ENCODE assay signal across 9 mouse cellular contexts in the genomic region with DNA sequence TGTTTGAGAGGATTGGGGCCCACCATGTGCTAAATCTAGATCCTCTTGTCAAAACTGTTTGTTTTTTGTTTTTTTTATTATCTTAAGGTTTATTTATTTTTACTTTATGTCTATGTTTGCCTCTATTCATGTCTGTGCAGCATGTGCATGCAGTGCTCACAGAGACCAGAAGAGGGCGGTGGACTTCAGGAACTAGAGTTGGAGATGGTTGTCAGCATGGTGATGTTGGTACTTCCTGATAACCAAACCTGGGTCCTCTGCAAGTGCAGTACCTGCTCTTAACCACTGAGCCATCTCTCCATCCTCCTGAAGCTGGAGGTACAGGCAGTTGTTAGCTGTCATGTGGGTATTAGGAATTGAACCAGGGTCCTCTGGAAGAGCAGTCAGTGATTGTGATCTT. TPM values are rescaled to one million over a fixed set of nuclear protein-coding genes. Genes with fewer than 3 reads are reported as not detected.
DNase-seq lines count a peak whose midpoint lies in the region; ATAC-seq and TF ChIP-seq lines count a peak whose summit lies in the region.
"Had no signal": no experiment of that assay in that cellular context is flagged by ENCODE, and none has a peak within 500 bp of the region (broad histone marks: within the 10 kb centered on the region; RNA-seq: fewer than 3 reads in every experiment).

No protein-coding gene starts in this region.

- H3K4me1 ChIP-seq in kidney, adult 2 months (ENCODE audit: control insufficient read depth, insufficient read depth, low read length), result no peaks in the 10 kb centered on the region
- peaks cover 20% of the 10 kb centered on the region for H3K4me1 ChIP-seq in hindbrain, embryonic 13.5 days (replicated peaks)
- no peaks in the 10 kb centered on the region for H3K4me1 ChIP-seq in heart, embryonic 11.5 days (ENCODE audit: control insufficient read depth, insufficient read depth, low read length)
- H3K4me1 ChIP-seq in midbrain, embryonic 11.5 days (ENCODE audit: control insufficient read depth, insufficient read depth, low read length), result no peaks in the 10 kb centered on the region

- WGBS in kidney, adult 2 months, result 93% methylated on average over 1 of the region's 1 CpGs
- WGBS in hindbrain, embryonic 13.5 days, result 84% methylated on average over 1 of the region's 1 CpGs
- 85% methylated on average over 1 of the region's 1 CpGs for WGBS in heart, embryonic 11.5 days (ENCODE audit: insufficient replicate concordance)
- WGBS in midbrain, embryonic 11.5 days, result 84% methylated on average over 1 of the region's 1 CpGs

- ATAC-seq in hindbrain, embryonic 13.5 days (ENCODE audit: low FRiP score), result no peak
- ATAC-seq in heart, embryonic 11.5 days (replicated peaks; ENCODE audit: insufficient number of reproducible peaks, low FRiP score, low TSS enrichment), result no peak
- no peak for ATAC-seq in midbrain, embryonic 11.5 days (ENCODE audit: low FRiP score)
- ATAC-seq: forebrain, embryonic 15.5 days had no signal

- H3K9ac ChIP-seq in hindbrain, embryonic 13.5 days, result no peak overlapping the region
- no peak overlapping the region for H3K9ac ChIP-seq in heart, embryonic 11.5 days (ENCODE audit: low read depth, low read length)
- no peak overlapping the region for H3K9ac ChIP-seq in midbrain, embryonic 11.5 days (ENCODE audit: low read length)
- H3K9ac ChIP-seq: forebrain, embryonic 15.5 days had no signal

- peak; percentile 30; the same call in 1 of the 2 replicates for TF ChIP-seq CTCF in kidney, adult 2 months (conservative IDR thresholded peaks at IDR 0.05; ENCODE audit: insufficient read depth, insufficient read length, low read depth, low read length)

- no peaks in the 10 kb centered on the region for H3K9me3 ChIP-seq in hindbrain, embryonic 13.5 days
- no peaks in the 10 kb centered on the region; the same call in 1 of the 2 replicates for H3K9me3 ChIP-seq in heart, embryonic 11.5 days (replicated peaks; ENCODE audit: control insufficient read depth, low read length)
- no peaks in the 10 kb centered on the region for H3K9me3 ChIP-seq in midbrain, embryonic 11.5 days (ENCODE audit: control insufficient read depth, low read length)
- H3K9me3 ChIP-seq: forebrain, embryonic 15.5 days had no signal

- no peaks in the 10 kb centered on the region for H3K27me3 ChIP-seq in kidney, adult 2 months (replicated peaks; ENCODE audit: control insufficient read depth, insufficient read depth, low read length)
- H3K27me3 ChIP-seq in hindbrain, embryonic 13.5 days, result no peaks in the 10 kb centered on the region
- H3K27me3 ChIP-seq in heart, embryonic 11.5 days (ENCODE audit: control insufficient read depth, insufficient read depth, low read length), result no peaks in the 10 kb centered on the region
- H3K27me3 ChIP-seq in midbrain, embryonic 11.5 days (ENCODE audit: control insufficient read depth, insufficient read depth, low read length), result no peaks in the 10 kb centered on the region
- H3K27me3 ChIP-seq: forebrain, embryonic 15.5 days had no signal

- no peak for DNase-seq in kidney, adult 2 months
- DNase-seq in kidney, adult 18-20 months, result no peak
- peak; percentile 79 to 82 for DNase-seq in B cell, adult 2 months
- peak; percentile 68 for DNase-seq in T-cell, adult 2 months (ENCODE audit: low spot score)
- DNase-seq in naive thymus-derived CD4-positive, alpha-beta T cell, adult 2 months (ENCODE audit: low read depth), result peak; percentile 57
- DNase-seq in midbrain, embryonic 11.5 days (ENCODE audit: low spot score, missing footprints), result no peak

- no peak for TF ChIP-seq POLR2A in kidney, adult 2 months (IDR thresholded peaks at IDR 0.05; ENCODE audit: low read depth, low read length)

- no peak overlapping the region for H3K4me2 ChIP-seq in hindbrain, embryonic 13.5 days
- H3K4me2 ChIP-seq in heart, embryonic 11.5 days, result no peak overlapping the region
- H3K4me2 ChIP-seq in midbrain, embryonic 11.5 days, result no peak overlapping the region
- H3K4me2 ChIP-seq: forebrain, embryonic 15.5 days had no signal

- no peaks in the 10 kb centered on the region for H3K36me3 ChIP-seq in kidney, adult 2 months (ENCODE audit: control insufficient read depth, insufficient read depth, low read length)
- H3K36me3 ChIP-seq in hindbrain, embryonic 13.5 days, result peaks cover 5% of the 10 kb centered on the region; the same call in 1 of the 2 replicates
- H3K36me3 ChIP-seq in heart, embryonic 11.5 days (ENCODE audit: control insufficient read depth, insufficient read depth, low read length), result peaks cover 4% of the 10 kb centered on the region; the same call in 1 of the 2 replicates
- H3K36me3 ChIP-seq in midbrain, embryonic 11.5 days (ENCODE audit: control insufficient read depth, insufficient read depth, low read length), result no peaks in the 10 kb centered on the region

- H3K27ac ChIP-seq in kidney, adult 2 months (ENCODE audit: insufficient read depth, low read depth, low read length), result no peak overlapping the region
- no peak overlapping the region for H3K27ac ChIP-seq in hindbrain, embryonic 13.5 days
- no peak overlapping the region for H3K27ac ChIP-seq in heart, embryonic 11.5 days (ENCODE audit: low read depth, low read length)
- H3K27ac ChIP-seq in midbrain, embryonic 11.5 days (ENCODE audit: low read depth, low read length), result no peak overlapping the region
- H3K27ac ChIP-seq: forebrain, embryonic 15.5 days had no signal

- no peak overlapping the region for H3K4me3 ChIP-seq in kidney, adult 2 months (ENCODE audit: insufficient read depth, low read depth, low read length)
- no peak overlapping the region for H3K4me3 ChIP-seq in hindbrain, embryonic 13.5 days
- H3K4me3 ChIP-seq in heart, embryonic 11.5 days (ENCODE audit: low read depth, low read length), result no peak overlapping the region
- no peak overlapping the region for H3K4me3 ChIP-seq in midbrain, embryonic 11.5 days (ENCODE audit: low read depth, low read length)
- H3K4me3 ChIP-seq: forebrain, embryonic 15.5 days had no signal

RNA-seq across cellular contexts. Expression of gene Micu1, which starts 8.0 kb away (rescaled TPM):
- 59.0 and 61.2 TPM in 2 replicates for polyA plus RNA-seq in kidney, adult 2 months (2012; rRNA removed)
- polyA plus RNA-seq in hindbrain, embryonic 13.5 days (2015; fragmentation: Nextera tagmentation; extraction: Ambion mirVana), result 73.3 and 78.0 TPM in 2 replicates
- 40.5 and 42.8 TPM in 2 replicates for polyA plus RNA-seq in heart, embryonic 11.5 days (2014; fragmentation: Nextera tagmentation; extraction: Ambion mirVana)
- 56.1 and 57.0 TPM in 2 replicates for polyA plus RNA-seq in midbrain, embryonic 11.5 days (2014; fragmentation: Nextera tagmentation; extraction: Ambion mirVana)

Comparison
In these comparisons a context has a peak if more than half of its experiments do, and no peak if none do; other contexts are left out.
1. DNase-seq: peak in B cell, adult 2 months (2 of 2), T-cell, adult 2 months (single experiment) and naive thymus-derived CD4-positive, alpha-beta T cell, adult 2 months (single experiment); none in kidney, adult 2 months (single experiment), kidney, adult 18-20 months (single experiment) and midbrain, embryonic 11.5 days (single experiment).